Mouse (Mus musculus) CD8-positive naive resting alpha-beta T cell, adult 2 months (primary cell): ENCODE results near the gene Taf15.

Experiments
- DNase-seq, 2 experiments: peaks; one replicate each; pipeline ENCODE4 v3.0.0; 2022; ENCODE audit warnings: low read depth in 2 of 2, low spot score in 2 of 2

The Taf15 gene

GRCm38 (mm10) chr11:83472324-83473234, at the start of gene Taf15:
Taf15 (plus strand) TSS chr11:83473086.
- peak; percentile 97 to 98 for DNase-seq

GRCm38 (mm10) chr11:83424681-83425080, 48.2 kb upstream of the Taf15 start:
- peak; percentile 69 for DNase-seq

GRCm38 (mm10) chr11:83426964-83427363, 45.9 kb upstream of the Taf15 start:
- DNase-seq = no peak

GRCm38 (mm10) chr11:83429355-83429754, 43.5 kb upstream of the Taf15 start, which contains the start of gene Gas2l2:
Gas2l2 (minus strand) TSS chr11:83429455.
- DNase-seq = no peak

GRCm38 (mm10) chr11:83432533-83432932, 40.4 kb upstream of the Taf15 start:
- no peak for DNase-seq

- no peak for DNase-seq
Observed at GRCm38 (mm10) chr11:83437377-83437776, 35.5 kb upstream of the Taf15 start, which contains the start of gene 1700020L24Rik. 1700020L24Rik (plus strand) TSS chr11:83437677.

GRCm38 (mm10) chr11:83439426-83440060, 33.3 kb upstream of the Taf15 start:
- DNase-seq = no peak

GRCm38 (mm10) chr11:83440081-83441064, 32.5 kb upstream of the Taf15 start:
- DNase-seq = peak; percentile 78 to 89

- no peak for DNase-seq
Observed at GRCm38 (mm10) chr11:83441235-83441634, 31.7 kb upstream of the Taf15 start.

- DNase-seq = peak; percentile 39 to 56
Observed at GRCm38 (mm10) chr11:83442596-83443267, 30.2 kb upstream of the Taf15 start.

- no peak for DNase-seq
Observed at GRCm38 (mm10) chr11:83443824-83444223, 29.1 kb upstream of the Taf15 start.

GRCm38 (mm10) chr11:83445001-83445400, 27.9 kb upstream of the Taf15 start:
- DNase-seq = peak in 1 of 2 experiments; percentile 29

GRCm38 (mm10) chr11:83447612-83448011, 25.3 kb upstream of the Taf15 start:
- DNase-seq = no peak

- no peak for DNase-seq
Observed at GRCm38 (mm10) chr11:83448021-83448926, 24.6 kb upstream of the Taf15 start.

- no peak for DNase-seq
Observed at GRCm38 (mm10) chr11:83448927-83449236, 24.0 kb upstream of the Taf15 start.

- DNase-seq = no peak
Observed at GRCm38 (mm10) chr11:83449298-83449697, 23.6 kb upstream of the Taf15 start.

GRCm38 (mm10) chr11:83450550-83450949, 22.3 kb upstream of the Taf15 start:
- DNase-seq = no peak

GRCm38 (mm10) chr11:83451281-83451680, 21.6 kb upstream of the Taf15 start:
- no peak for DNase-seq

- DNase-seq = no peak
Observed at GRCm38 (mm10) chr11:83454548-83454947, 18.3 kb upstream of the Taf15 start.
